Comparison of ENCODE assay signal across 29 mouse cellular contexts in genomic region chr7:57618697-57619096, GRCm38 (mm10).
DNase-seq lines count a peak whose midpoint lies in the region; ATAC-seq lines count a peak whose summit lies in the region.
"Had no signal": no experiment of that assay in that cellular context is flagged by ENCODE, and none has a peak within 500 bp of the region (broad histone marks: within the 10 kb centered on the region; RNA-seq: fewer than 3 reads in every experiment).

No protein-coding gene starts in this region.

- no peaks in the 10 kb centered on the region for H3K27me3 ChIP-seq in hindbrain, embryonic 11.5 days (ENCODE audit: control insufficient read depth, insufficient read depth, low read length)
- H3K27me3 ChIP-seq in hindbrain, embryonic 14.5 days (ENCODE audit: control insufficient read depth, insufficient read depth, low read length) = no peaks in the 10 kb centered on the region
- H3K27me3 ChIP-seq in midbrain, embryonic 13.5 days = no peaks in the 10 kb centered on the region
- H3K27me3 ChIP-seq in midbrain, embryonic 14.5 days (ENCODE audit: control insufficient read depth, insufficient read depth, low read length) = no peaks in the 10 kb centered on the region
- H3K27me3 ChIP-seq: CH12.LX; embryonic facial prominence, embryonic 12.5 days; embryonic facial prominence, embryonic 15.5 days; forebrain, embryonic 12.5 days; heart, embryonic 13.5 days; hindbrain, embryonic 12.5 days; Patski had no signal

- 12% methylated on average over 3 of the region's 3 CpGs for WGBS in hindbrain, embryonic 11.5 days
- 9% methylated on average over 3 of the region's 3 CpGs for WGBS in hindbrain, embryonic 14.5 days
- WGBS in midbrain, embryonic 13.5 days = 23% methylated on average over 3 of the region's 3 CpGs
- 13% methylated on average over 3 of the region's 3 CpGs for WGBS in midbrain, embryonic 14.5 days

- H3K27ac ChIP-seq in hindbrain, embryonic 11.5 days (ENCODE audit: low read depth, low read length) = no peak overlapping the region
- H3K27ac ChIP-seq in hindbrain, embryonic 14.5 days = no peak overlapping the region
- no peak overlapping the region for H3K27ac ChIP-seq in midbrain, embryonic 13.5 days
- H3K27ac ChIP-seq in midbrain, embryonic 14.5 days (replicated peaks; ENCODE audit: low read depth, low read length) = no peak overlapping the region
- H3K27ac ChIP-seq: embryonic facial prominence, embryonic 12.5 days; embryonic facial prominence, embryonic 15.5 days; forebrain, embryonic 12.5 days; heart, adult 2 months; heart, embryonic 10.5 days; heart, embryonic 13.5 days; hindbrain, embryonic 12.5 days had no signal

- no peaks in the 10 kb centered on the region for H3K4me1 ChIP-seq in hindbrain, embryonic 11.5 days (replicated peaks; ENCODE audit: control insufficient read depth, insufficient read depth, low read length)
- H3K4me1 ChIP-seq in hindbrain, embryonic 14.5 days (replicated peaks; ENCODE audit: control insufficient read depth, insufficient read depth, low read length) = no peaks in the 10 kb centered on the region
- H3K4me1 ChIP-seq in midbrain, embryonic 13.5 days (replicated peaks) = peaks cover 8% of the 10 kb centered on the region
- 0 out of 2 replicates have a peak, but pooled peaks cover 3% of the 10 kb centered on the region for H3K4me1 ChIP-seq in midbrain, embryonic 14.5 days (ENCODE audit: control insufficient read depth, insufficient read depth, low read length)
- H3K4me1 ChIP-seq: embryonic facial prominence, embryonic 12.5 days; embryonic facial prominence, embryonic 15.5 days; forebrain, embryonic 12.5 days; heart, embryonic 10.5 days; heart, embryonic 13.5 days; hindbrain, embryonic 12.5 days had no signal

- DNase-seq in hindbrain, embryonic 11.5 days (ENCODE audit: low spot score) = no peak
- DNase-seq in hindbrain, embryonic 14.5 days (ENCODE audit: low spot score) = no peak
- DNase-seq in kidney, adult 9 months = peak; percentile 38
- DNase-seq in kidney, postnatal 4 days = no peak
- DNase-seq in midbrain, embryonic 14.5 days = no peak
- DNase-seq in cerebellum, adult 8-10 months = no peak
- DNase-seq: adrenal gland, postnatal 10 days; adrenal gland, postnatal 36 days; B cell, adult 2 months; cerebellum, adult 18-20 months; cerebellum, adult 9-11 months; cerebellum, postnatal 25 days; gastrocnemius, postnatal 10 days; gastrocnemius, postnatal 36 days; heart, adult 2 months; heart, postnatal 14 days; heart, postnatal 4 days had no signal

- H3K36me3 ChIP-seq in hindbrain, embryonic 11.5 days (ENCODE audit: control insufficient read depth, insufficient read depth, low read length) = no peaks in the 10 kb centered on the region
- H3K36me3 ChIP-seq in hindbrain, embryonic 14.5 days (replicated peaks; ENCODE audit: control insufficient read depth, insufficient read depth) = no peaks in the 10 kb centered on the region
- no peaks in the 10 kb centered on the region for H3K36me3 ChIP-seq in midbrain, embryonic 13.5 days
- no peaks in the 10 kb centered on the region for H3K36me3 ChIP-seq in midbrain, embryonic 14.5 days (ENCODE audit: control insufficient read depth, insufficient read depth, low read length)
- H3K36me3 ChIP-seq: embryonic facial prominence, embryonic 12.5 days; embryonic facial prominence, embryonic 15.5 days; forebrain, embryonic 12.5 days; G1E; heart, embryonic 10.5 days; heart, embryonic 13.5 days; hindbrain, embryonic 12.5 days had no signal

- no peak overlapping the region for H3K4me2 ChIP-seq in hindbrain, embryonic 11.5 days (replicated peaks; ENCODE audit: low read depth, low read length)
- no peak overlapping the region for H3K4me2 ChIP-seq in hindbrain, embryonic 14.5 days (replicated peaks)
- no peak overlapping the region for H3K4me2 ChIP-seq in midbrain, embryonic 13.5 days (replicated peaks)
- no peak overlapping the region for H3K4me2 ChIP-seq in midbrain, embryonic 14.5 days (ENCODE audit: low read length)
- H3K4me2 ChIP-seq: embryonic facial prominence, embryonic 12.5 days; embryonic facial prominence, embryonic 15.5 days; forebrain, embryonic 12.5 days; heart, embryonic 13.5 days; hindbrain, embryonic 12.5 days had no signal

- H3K9me3 ChIP-seq in hindbrain, embryonic 11.5 days (ENCODE audit: control insufficient read depth, low read length) = no peaks in the 10 kb centered on the region
- no peaks in the 10 kb centered on the region for H3K9me3 ChIP-seq in hindbrain, embryonic 14.5 days (ENCODE audit: control insufficient read depth, low read length)
- H3K9me3 ChIP-seq in midbrain, embryonic 13.5 days = no peaks in the 10 kb centered on the region
- no peaks in the 10 kb centered on the region for H3K9me3 ChIP-seq in midbrain, embryonic 14.5 days (ENCODE audit: control insufficient read depth, low read length)
- H3K9me3 ChIP-seq: embryonic facial prominence, embryonic 12.5 days; embryonic facial prominence, embryonic 15.5 days; forebrain, embryonic 12.5 days; heart, embryonic 10.5 days; heart, embryonic 13.5 days; hindbrain, embryonic 12.5 days had no signal

- H3K4me3 ChIP-seq in hindbrain, embryonic 11.5 days (ENCODE audit: low read depth, low read length) = no peak overlapping the region
- no peak overlapping the region for H3K4me3 ChIP-seq in hindbrain, embryonic 14.5 days (replicated peaks; ENCODE audit: low read length)
- no peak overlapping the region for H3K4me3 ChIP-seq in midbrain, embryonic 13.5 days (replicated peaks)
- no peak overlapping the region for H3K4me3 ChIP-seq in midbrain, embryonic 14.5 days (replicated peaks; ENCODE audit: low read depth, low read length)
- H3K4me3 ChIP-seq: embryonic facial prominence, embryonic 12.5 days; embryonic facial prominence, embryonic 15.5 days; forebrain, embryonic 12.5 days; heart, adult 2 months; heart, embryonic 10.5 days; heart, embryonic 13.5 days; hindbrain, embryonic 12.5 days had no signal

- 0 out of 2 replicates have a peak, but pooled peaks have one; percentile 45 for ATAC-seq in hindbrain, embryonic 11.5 days (ENCODE audit: low FRiP score)
- no peak for ATAC-seq in hindbrain, embryonic 14.5 days (ENCODE audit: low FRiP score)
- 0 out of 2 replicates have a peak, but pooled peaks have one; percentile 48 for ATAC-seq in midbrain, embryonic 13.5 days
- ATAC-seq in midbrain, embryonic 14.5 days (ENCODE audit: low FRiP score, low TSS enrichment) = no peak
- ATAC-seq: forebrain, embryonic 16.5 days; hindbrain, embryonic 16.5 days; Patski had no signal

- H3K9ac ChIP-seq in hindbrain, embryonic 11.5 days (ENCODE audit: low read depth, low read length) = no peak overlapping the region
- no peak overlapping the region for H3K9ac ChIP-seq in hindbrain, embryonic 14.5 days
- no peak overlapping the region for H3K9ac ChIP-seq in midbrain, embryonic 13.5 days (replicated peaks)
- H3K9ac ChIP-seq in midbrain, embryonic 14.5 days (replicated peaks; ENCODE audit: low read length) = no peak overlapping the region
- H3K9ac ChIP-seq: embryonic facial prominence, embryonic 12.5 days; embryonic facial prominence, embryonic 15.5 days; forebrain, embryonic 12.5 days; heart, embryonic 13.5 days; hindbrain, embryonic 12.5 days had no signal

Comparison
In these comparisons a context has a peak if more than half of its experiments do, and no peak if none do; other contexts are left out.
1. ATAC-seq: peak in hindbrain, embryonic 11.5 days (single experiment) and midbrain, embryonic 13.5 days (single experiment); none in hindbrain, embryonic 14.5 days (single experiment) and midbrain, embryonic 14.5 days (single experiment).